Comparison of ENCODE assay signal across 14 mouse cellular contexts in the genomic region with DNA sequence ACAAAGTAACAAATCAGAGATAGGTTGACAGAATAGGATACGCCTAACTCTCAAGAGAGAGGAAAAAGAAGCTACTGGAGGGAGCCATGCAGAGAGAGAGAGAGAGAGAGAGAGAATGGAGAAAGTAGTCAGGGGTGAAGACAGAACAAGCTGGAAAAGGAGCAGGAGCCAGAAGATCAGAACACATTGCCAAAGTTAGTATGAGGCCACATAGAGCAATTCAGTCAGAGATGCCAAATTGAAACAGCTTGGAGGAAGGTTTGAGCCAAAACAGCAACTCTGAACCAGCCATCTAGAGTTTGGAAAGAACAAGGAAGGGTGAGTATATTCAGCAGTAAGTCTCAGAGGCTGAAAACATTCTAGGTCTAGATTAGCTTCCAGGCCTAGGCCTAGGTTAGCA. TPM values are rescaled to one million over a fixed set of nuclear protein-coding genes. Genes with fewer than 3 reads are reported as not detected.
A peak's percentile ranks its signal among the peaks of the same experiment; 100 is the strongest.
DNase-seq lines count a peak whose midpoint lies in the region; ATAC-seq lines count a peak whose summit lies in the region.
"Had no signal": no experiment of that assay in that cellular context is flagged by ENCODE, and none has a peak within 500 bp of the region (broad histone marks: within the 10 kb centered on the region; RNA-seq: fewer than 3 reads in every experiment).

No protein-coding gene starts in this region.

- H3K27ac ChIP-seq in heart, embryonic 11.5 days (ENCODE audit: low read depth, low read length): no peak overlapping the region
- H3K27ac ChIP-seq: embryonic facial prominence, embryonic 13.5 days; left cerebral cortex, adult 2 months; midbrain, embryonic 12.5 days had no signal

- H3K4me2 ChIP-seq in heart, embryonic 11.5 days: no peak overlapping the region
- H3K4me2 ChIP-seq: embryonic facial prominence, embryonic 13.5 days; lung, embryonic 14.5 days; midbrain, embryonic 12.5 days had no signal

- H3K36me3 ChIP-seq in heart, embryonic 11.5 days (ENCODE audit: control insufficient read depth, insufficient read depth, low read length): 0 out of 2 replicates have a peak, but pooled peaks cover 2% of the 10 kb centered on the region

- DNase-seq in cerebellum, adult 11-12 months: peak; percentile 28
- DNase-seq in cerebellum, adult 11 months: no peak
- DNase-seq in heart, adult 18-20 months: peak; percentile 53 to 64
- peak; percentile 49 for DNase-seq in lung, postnatal 10 days
- no peak for DNase-seq in lung, postnatal 14 days
- peak; percentile 66 to 73 for DNase-seq in cerebellum, postnatal 10 days
- DNase-seq in embryo, embryonic 11 days: no peak
- DNase-seq: adrenal gland, postnatal 25 days; liver; lung, embryonic 14.5 days had no signal

- WGBS in heart, embryonic 11.5 days (ENCODE audit: insufficient replicate concordance): 77% methylated on average over 1 of the region's 1 CpGs

- no peaks in the 10 kb centered on the region for H3K9me3 ChIP-seq in heart, embryonic 11.5 days (replicated peaks; ENCODE audit: control insufficient read depth, low read length)
- H3K9me3 ChIP-seq: embryonic facial prominence, embryonic 13.5 days; midbrain, embryonic 12.5 days had no signal

- H3K4me3 ChIP-seq in heart, embryonic 11.5 days (ENCODE audit: low read depth, low read length): no peak overlapping the region
- H3K4me3 ChIP-seq: embryonic facial prominence, embryonic 13.5 days; left cerebral cortex, adult 2 months; midbrain, embryonic 12.5 days had no signal

- ATAC-seq in heart, embryonic 11.5 days (replicated peaks; ENCODE audit: insufficient number of reproducible peaks, low FRiP score, low TSS enrichment): no peak

- H3K9ac ChIP-seq in heart, embryonic 11.5 days (ENCODE audit: low read depth, low read length): no peak overlapping the region
- H3K9ac ChIP-seq: embryonic facial prominence, embryonic 13.5 days; lung, embryonic 14.5 days; midbrain, embryonic 12.5 days had no signal

- H3K27me3 ChIP-seq in heart, embryonic 11.5 days (ENCODE audit: control insufficient read depth, insufficient read depth, low read length): no peaks in the 10 kb centered on the region
- H3K27me3 ChIP-seq: embryonic facial prominence, embryonic 13.5 days; midbrain, embryonic 12.5 days had no signal

- H3K4me1 ChIP-seq in heart, embryonic 11.5 days (ENCODE audit: control insufficient read depth, insufficient read depth, low read length): no peaks in the 10 kb centered on the region
- H3K4me1 ChIP-seq: embryonic facial prominence, embryonic 13.5 days; midbrain, embryonic 12.5 days had no signal

RNA-seq across cellular contexts. Expression of gene Lpar6, which starts 20.6 kb away (rescaled TPM):
- total RNA-seq in heart, adult 18-20 months (2021): 1 to 10 TPM; 1.6 to 2.1 TPM
- polyA plus RNA-seq in heart, embryonic 11.5 days (2014; fragmentation: Nextera tagmentation; extraction: Ambion mirVana): 8.8 and 10.5 TPM in 2 replicates

Comparison
In these comparisons a context has a peak if more than half of its experiments do, and no peak if none do; other contexts are left out.
1. DNase-seq: peak in cerebellum, adult 11-12 months (single experiment), heart, adult 18-20 months (2 of 2), lung, postnatal 10 days (single experiment) and cerebellum, postnatal 10 days (2 of 2); none in cerebellum, adult 11 months (single experiment), lung, postnatal 14 days (single experiment) and embryo, embryonic 11 days (single experiment).